ENCODE assay signal across 37 mouse cellular contexts in the genomic region with DNA sequence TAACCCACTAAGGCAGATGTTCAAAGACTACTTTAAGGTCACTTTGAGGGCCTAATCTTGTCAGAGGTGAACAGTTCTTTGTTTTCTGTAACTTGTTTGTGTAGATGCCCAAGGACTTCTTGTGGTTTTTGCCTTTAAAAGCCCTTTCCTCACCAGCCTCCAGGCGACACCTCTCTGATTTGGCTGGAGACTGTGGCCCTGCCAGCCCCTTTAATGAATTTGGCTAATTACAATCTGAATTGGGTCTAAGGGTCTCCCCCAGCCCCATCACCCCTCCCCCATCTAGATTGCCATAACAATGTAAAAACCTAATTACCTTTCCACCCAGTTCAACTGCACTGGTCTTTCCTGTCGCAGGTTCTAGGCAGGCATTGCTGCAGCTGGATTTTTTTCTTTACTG. TPM values are rescaled to one million over a fixed set of nuclear protein-coding genes. Genes with fewer than 3 reads are reported as not detected.
"Had no signal": no experiment of that assay in that cellular context is flagged by ENCODE, and none has a peak within 500 bp of the region (broad histone marks: within the 10 kb centered on the region; RNA-seq: fewer than 3 reads in every experiment).

No protein-coding gene starts in this region.

- DNase-seq: gastrocnemius, postnatal 14 days; gastrocnemius, postnatal 36 days; heart, adult 18-20 months; heart, postnatal 10 days; kidney, adult 18-20 months; kidney, adult 8-10 months; kidney, postnatal 10 days; kidney, postnatal 25 days; kidney, postnatal 4 days; liver; liver, embryonic 13.5 days had no signal

- H3K9me3 ChIP-seq: heart, embryonic 10.5 days; heart, embryonic 12.5 days; hindbrain, embryonic 12.5 days; intestine, embryonic 15.5 days; limb, embryonic 10.5 days; limb, embryonic 12.5 days; liver, embryonic 13.5 days; liver, embryonic 15.5 days had no signal

- H3K4me3 ChIP-seq: heart, embryonic 10.5 days; heart, embryonic 12.5 days; hindbrain, embryonic 12.5 days; intestine, embryonic 15.5 days; layer of hippocampus, adult 2 months; left cerebral cortex, adult 2 months; limb, embryonic 10.5 days; limb, embryonic 12.5 days; liver, embryonic 13.5 days; liver, embryonic 15.5 days had no signal

- H3K27me3 ChIP-seq: hindbrain, embryonic 12.5 days; intestine, embryonic 15.5 days; limb, embryonic 12.5 days; liver, embryonic 13.5 days; liver, embryonic 15.5 days had no signal

- H3K27ac ChIP-seq: heart, embryonic 10.5 days; hindbrain, embryonic 12.5 days; hindbrain, embryonic 14.5 days; intestine, embryonic 15.5 days; layer of hippocampus, adult 2 months; left cerebral cortex, adult 2 months; limb, embryonic 10.5 days; limb, embryonic 12.5 days; liver, embryonic 13.5 days; liver, embryonic 15.5 days had no signal

- H3K36me3 ChIP-seq: heart, embryonic 10.5 days; heart, embryonic 12.5 days; hindbrain, embryonic 12.5 days; intestine, embryonic 15.5 days; limb, embryonic 10.5 days; limb, embryonic 12.5 days; liver, embryonic 13.5 days; liver, embryonic 15.5 days had no signal

RNA-seq across cellular contexts. Expression of gene Gm45717, which starts 7.0 kb away (rescaled TPM):
- total RNA-seq: gastrocnemius, adult 18-20 months; gastrocnemius, adult 8-10 months; gastrocnemius, postnatal 14 days; gastrocnemius, postnatal 36 days; heart, adult 18-20 months; heart, adult 8-10 months; heart, postnatal 10 days; heart, postnatal 25 days; hematopoietic stem cell, adult 5-6 weeks; layer of hippocampus, adult 2 months; layer of hippocampus, postnatal 10 days; layer of hippocampus, postnatal 25 days; left cerebral cortex, adult 2 months; left cerebral cortex, postnatal 14 days; left cerebral cortex, postnatal 36 days had no signal
- polyA plus RNA-seq: heart, embryonic 10.5 days; heart, embryonic 12.5 days; heart, embryonic 14.5 days; heart, embryonic 16.5 days; hindbrain, embryonic 14.5 days; hindbrain, embryonic 16.5 days; inflammation-experienced regulatory T-cells, adult 6 months; kidney, embryonic 14.5 days; limb, embryonic 10.5 days; limb, embryonic 12.5 days; limb, embryonic 14.5 days; liver, embryonic 11.5 days; liver, embryonic 13.5 days; liver, embryonic 15.5 days had no signal

RNA-seq across cellular contexts. Expression of gene Ifitm5, which starts 12.6 kb away (rescaled TPM):
- total RNA-seq: gastrocnemius, adult 18-20 months; gastrocnemius, postnatal 14 days; hematopoietic stem cell, adult 5-6 weeks; layer of hippocampus, adult 2 months; layer of hippocampus, postnatal 10 days; layer of hippocampus, postnatal 25 days; left cerebral cortex, adult 2 months; left cerebral cortex, postnatal 14 days; left cerebral cortex, postnatal 36 days had no signal
